Mouse (Mus musculus) left cerebral cortex, adult 18-20 months (tissue): ENCODE results near the gene Rpl23. TPM values are rescaled to one million over a fixed set of nuclear protein-coding genes. Genes with fewer than 3 reads are reported as not detected.

Source experiments
- DNase-seq, 2 experiments: peaks; one replicate each; pipeline ENCODE4 v3.0.0; 2021 to 2022; ENCODE audit warnings: low spot score in 2 of 2, mixed read lengths in 1 of 2
- long read RNA-seq, 2 experiments: library from polyadenylated mRNA; stranded (forward); transcript quantifications; one replicate each; pipeline ENCODE4 v2.0.0; 2021
- total RNA-seq, 2 experiments: library from RNA; stranded (reverse); gene quantifications; 2 replicates each; pipeline ENCODE4 v1.2.3; 2021

Rpl23 gene
- total RNA-seq, result 100 to 1,000 TPM; 351 to 356 TPM
- long read RNA-seq, experiment 1, transcript Rpl23-201 (5 exons, 1,059 nt), result major isoform, 57 of 70 reads
- long read RNA-seq, experiment 1, partial matches to known transcripts, result 9 of 70 reads
- long read RNA-seq, experiment 1, other reads (novel, unspliced or antisense), result 0 of 70 reads
- long read RNA-seq, experiment 2, transcript Rpl23-201 (5 exons, 1,059 nt), result major isoform, 69 of 81 reads
- long read RNA-seq, experiment 2, partial matches to known transcripts, result 8 of 81 reads
- long read RNA-seq, experiment 2, other reads (novel, unspliced or antisense), result 2 of 81 reads

- peak; percentile 100 for DNase-seq
Observed at GRCm38 (mm10) chr11:97781832-97782563, at the start of gene Rpl23. TSS of gene Rpl23 (minus strand) at chr11:97782437.

- DNase-seq, result peak in 1 of 2 experiments; percentile 50
Observed at GRCm38 (mm10) chr11:97832001-97832400, 49.8 kb upstream of the Rpl23 start.

GRCm38 (mm10) chr11:97830501-97830900 is 48.3 kb upstream of the Rpl23 start:
- DNase-seq, result no peak

- no peak for DNase-seq
Observed at GRCm38 (mm10) chr11:97829913-97830476, 47.8 kb upstream of the Rpl23 start.

- DNase-seq, result no peak
Observed at GRCm38 (mm10) chr11:97829365-97829764, 47.1 kb upstream of the Rpl23 start.

- DNase-seq, result peak in 1 of 2 experiments; percentile 40
Observed at GRCm38 (mm10) chr11:97827654-97828053, 45.4 kb upstream of the Rpl23 start.

- DNase-seq, result no peak
Observed at GRCm38 (mm10) chr11:97826414-97826813, 44.2 kb upstream of the Rpl23 start.

- DNase-seq, result no peak
Observed at GRCm38 (mm10) chr11:97825971-97826370, 43.7 kb upstream of the Rpl23 start.

- DNase-seq, result no peak
Observed at GRCm38 (mm10) chr11:97825295-97825694, 43.1 kb upstream of the Rpl23 start.

GRCm38 (mm10) chr11:97824895-97825294 is 42.7 kb upstream of the Rpl23 start:
- DNase-seq, result no peak

GRCm38 (mm10) chr11:97824168-97824567 is 41.9 kb upstream of the Rpl23 start:
- DNase-seq, result no peak

GRCm38 (mm10) chr11:97822840-97823603 is 40.8 kb upstream of the Rpl23 start:
- DNase-seq, result no peak

GRCm38 (mm10) chr11:97821401-97822064 is 39.3 kb upstream of the Rpl23 start:
- no peak for DNase-seq

GRCm38 (mm10) chr11:97820840-97821239 is 38.6 kb upstream of the Rpl23 start:
- no peak for DNase-seq

- DNase-seq, result no peak
Observed at GRCm38 (mm10) chr11:97819923-97820322, 37.7 kb upstream of the Rpl23 start.

- no peak for DNase-seq
Observed at GRCm38 (mm10) chr11:97819102-97819501, 36.9 kb upstream of the Rpl23 start.

GRCm38 (mm10) chr11:97818571-97818970 is 36.3 kb upstream of the Rpl23 start:
- DNase-seq, result no peak

- no peak for DNase-seq
Observed at GRCm38 (mm10) chr11:97818003-97818402, 35.8 kb upstream of the Rpl23 start.

GRCm38 (mm10) chr11:97817379-97817778 is 35.1 kb upstream of the Rpl23 start:
- DNase-seq, result no peak

GRCm38 (mm10) chr11:97816916-97817315 is 34.7 kb upstream of the Rpl23 start:
- DNase-seq, result no peak

GRCm38 (mm10) chr11:97816176-97816575 is 33.9 kb upstream of the Rpl23 start:
- no peak for DNase-seq
